Mouse (Mus musculus) Muller cell, postnatal 12 days (primary cell): Measurements from ENCODE around the gene Lekr1.

Source experiments
- DNase-seq: peaks from one replicate; pipeline ENCODE4 v3.0.0-alpha.2; 2015; ENCODE audit errors: inconsistent ontology term

Gene Lekr1

DNA sequence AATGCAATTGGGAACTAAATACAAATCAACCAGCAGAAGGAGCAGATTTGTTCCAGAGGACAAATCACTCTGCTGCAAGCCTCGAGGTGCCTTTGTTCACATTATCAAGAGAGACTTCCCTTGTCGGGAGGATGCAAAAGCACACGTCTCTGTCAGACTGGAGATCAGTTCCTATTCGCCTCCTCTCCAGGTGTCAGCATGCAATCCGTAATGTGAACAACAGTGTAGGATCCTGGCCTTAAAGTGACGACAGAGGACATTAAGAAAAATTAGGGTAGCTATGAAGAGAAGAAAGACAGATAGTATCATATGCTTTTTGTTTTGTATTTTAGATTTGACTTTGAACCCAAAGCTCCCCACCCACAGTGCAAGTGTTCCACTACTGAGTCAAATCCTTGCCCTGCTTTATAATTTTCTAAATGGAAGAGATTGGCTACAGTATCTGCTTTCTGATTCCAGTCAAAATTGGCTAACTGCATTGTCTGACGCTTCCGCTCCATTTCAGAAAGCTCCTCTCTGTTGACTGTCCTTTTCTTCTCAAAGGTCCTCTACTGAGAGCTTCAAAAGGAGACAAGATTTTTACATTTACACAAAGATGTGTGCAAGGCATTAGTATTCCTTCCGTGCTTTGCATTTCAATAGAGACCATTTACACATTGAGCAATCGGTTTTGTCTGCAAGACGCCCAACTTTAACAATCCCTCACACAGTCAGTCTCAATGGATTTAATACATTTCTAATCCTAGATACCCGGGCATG, 8.9 kb upstream of the Lekr1 start:
- no peak for DNase-seq

DNA sequence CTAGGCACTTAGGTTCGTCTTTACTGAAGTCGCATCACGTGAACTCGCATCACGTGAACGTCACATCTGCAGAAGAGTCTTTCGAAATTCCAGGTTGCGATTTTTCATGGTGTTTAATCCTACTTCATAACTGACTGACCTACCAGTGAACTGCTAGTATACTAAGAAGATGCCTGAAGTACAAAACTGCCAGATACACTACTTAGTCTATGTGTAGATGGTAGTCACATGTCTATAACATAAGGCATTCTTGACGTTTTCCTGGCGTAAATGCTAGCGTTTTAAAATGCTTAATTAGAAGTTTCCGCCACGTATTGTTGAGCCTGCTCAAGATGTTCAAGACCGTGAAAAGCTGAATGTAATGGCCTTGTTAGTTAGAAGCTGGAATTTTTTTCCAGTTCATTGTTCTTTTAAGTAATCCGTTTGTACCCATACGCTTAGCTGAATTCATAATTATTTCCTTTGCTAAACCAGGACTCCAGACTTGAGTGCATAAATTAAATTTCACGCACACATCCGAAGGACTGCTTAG, 7.9 kb upstream of the Lekr1 start:
- DNase-seq = no peak

DNA sequence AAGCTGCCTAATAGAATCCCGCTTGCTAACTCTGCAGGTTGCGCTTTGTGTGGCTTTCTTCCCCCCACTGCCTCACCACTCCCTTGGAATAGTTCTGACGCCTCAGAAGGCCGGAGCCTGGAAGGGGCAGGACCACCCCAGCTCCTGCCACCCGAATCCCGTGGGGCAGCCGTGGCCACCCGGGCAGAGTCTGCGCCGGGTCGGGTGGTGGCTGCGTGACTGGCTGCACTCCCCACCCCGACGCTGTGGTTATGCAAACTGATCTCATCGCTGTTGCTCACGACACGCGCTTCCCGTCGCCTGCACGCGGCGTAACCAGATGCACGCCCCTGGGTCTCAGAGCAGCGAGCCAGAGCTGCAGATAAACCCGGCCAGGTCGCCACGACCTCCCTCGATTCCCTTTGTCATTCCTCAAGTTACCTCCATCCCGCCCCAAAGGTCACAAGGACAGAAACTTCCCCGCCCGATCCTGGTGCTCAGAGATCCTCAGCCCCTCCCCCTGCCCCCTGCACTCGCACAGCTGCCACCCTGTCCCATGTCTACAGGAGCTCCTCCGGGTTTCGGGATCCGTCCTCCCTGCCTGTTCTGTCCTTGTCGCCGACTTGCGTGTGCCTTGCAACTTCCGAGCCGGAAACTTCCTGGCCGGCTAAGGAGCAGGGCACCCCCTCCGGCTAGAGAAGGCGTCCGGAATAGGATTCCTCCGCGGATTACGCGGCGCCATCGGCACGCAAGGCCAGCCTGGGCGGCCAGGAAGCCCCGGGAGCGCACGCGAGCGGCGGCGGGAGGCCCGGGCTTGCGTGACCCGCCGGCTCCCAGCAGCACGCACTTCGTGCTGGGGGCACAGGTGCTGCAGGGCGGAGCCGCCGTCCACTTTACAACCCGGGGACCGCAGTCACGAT, 7.1 kb upstream of the Lekr1 start:
- DNase-seq = peak; percentile 81

GRCm38 (mm10) chr3:65659620-65659932, 6.5 kb upstream of the Lekr1 start:
- DNase-seq = no peak

DNA sequence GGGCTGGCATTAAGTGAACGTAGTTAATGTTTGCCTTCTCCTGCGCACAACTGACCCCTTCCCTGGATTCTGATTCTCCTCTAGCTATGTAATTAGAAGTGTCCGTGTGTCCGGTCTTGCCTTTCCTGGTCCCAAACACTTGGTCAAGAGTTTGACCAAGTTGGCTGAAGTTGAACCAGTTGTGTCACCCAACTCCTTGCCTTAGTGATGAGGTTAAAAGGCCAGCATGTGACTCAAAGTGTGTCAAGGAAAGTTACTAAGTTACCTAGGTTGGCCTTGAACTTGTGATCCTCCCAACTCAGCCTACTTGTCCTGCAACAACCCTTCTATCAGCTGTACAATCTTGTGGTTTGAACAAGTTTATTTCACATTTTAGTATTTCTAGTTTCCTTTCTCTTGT, 5.7 kb upstream of the Lekr1 start:
- no peak for DNase-seq

DNA sequence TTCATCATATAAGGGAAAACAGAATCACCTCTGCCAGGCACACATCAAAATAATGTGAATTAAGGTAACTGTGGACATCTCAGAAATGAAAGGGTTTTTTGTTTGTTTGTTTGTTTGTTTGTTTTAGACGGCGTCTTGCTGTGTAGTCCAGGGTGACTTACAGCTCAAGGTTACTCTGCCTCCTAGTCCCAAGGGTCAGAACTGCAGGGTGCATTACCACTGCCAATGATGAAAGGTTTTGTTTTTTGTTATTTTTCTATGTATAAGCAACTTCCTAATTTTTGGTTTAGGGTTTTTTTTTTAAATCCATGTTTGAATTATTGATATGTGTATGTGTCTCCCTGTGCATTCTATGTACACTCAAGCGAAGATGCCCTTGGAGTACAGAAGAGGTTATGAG, 4.3 kb upstream of the Lekr1 start:
- DNase-seq = no peak

DNA sequence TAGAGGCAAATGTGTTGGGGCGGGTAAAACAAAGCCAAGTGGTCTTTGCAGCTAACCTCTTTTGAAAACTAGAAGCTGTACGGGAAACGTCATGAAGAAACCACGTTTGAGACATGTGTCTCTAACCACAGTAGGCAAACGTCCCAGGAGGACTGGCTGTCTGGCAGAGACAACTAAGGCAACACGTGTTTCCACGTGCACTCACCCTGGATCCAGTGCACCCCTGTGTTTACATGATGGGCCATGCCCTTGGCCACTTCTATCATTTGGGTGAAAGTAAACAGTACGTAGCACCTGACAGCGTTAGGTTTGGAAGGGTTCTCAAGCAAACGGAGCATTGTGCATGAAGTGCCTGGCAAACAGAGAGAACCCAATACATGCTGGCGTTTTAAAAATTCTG, 2.9 kb upstream of the Lekr1 start:
- no peak for DNase-seq

GRCm38 (mm10) chr3:65670216-65670615, 4.2 kb downstream of the Lekr1 start:
- no peak for DNase-seq

GRCm38 (mm10) chr3:65673725-65674124, 7.7 kb downstream of the Lekr1 start:
- DNase-seq = no peak

DNA sequence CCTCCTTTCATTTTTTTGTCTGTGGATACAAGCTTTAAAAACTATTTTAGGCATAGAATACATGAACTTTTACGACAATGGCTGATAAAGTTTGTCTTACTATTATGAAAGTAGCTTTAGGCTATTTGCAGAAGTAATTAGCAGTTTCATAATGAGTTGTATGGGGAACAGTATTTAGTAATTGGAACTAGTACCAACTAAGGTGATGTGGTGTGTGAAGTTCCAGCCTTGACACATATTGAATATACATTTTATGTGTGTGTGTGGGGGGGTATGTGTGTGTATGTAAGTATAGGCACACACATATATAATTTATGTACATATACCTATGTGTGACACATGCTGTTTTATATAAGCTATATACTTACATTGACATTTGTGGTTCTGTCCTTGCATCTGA, 14.6 kb downstream of the Lekr1 start:
- no peak for DNase-seq

- no peak for DNase-seq
Observed at GRCm38 (mm10) chr3:65689705-65690104, 23.7 kb downstream of the Lekr1 start.

GRCm38 (mm10) chr3:65690850-65691249, 24.8 kb downstream of the Lekr1 start:
- DNase-seq = no peak

DNA sequence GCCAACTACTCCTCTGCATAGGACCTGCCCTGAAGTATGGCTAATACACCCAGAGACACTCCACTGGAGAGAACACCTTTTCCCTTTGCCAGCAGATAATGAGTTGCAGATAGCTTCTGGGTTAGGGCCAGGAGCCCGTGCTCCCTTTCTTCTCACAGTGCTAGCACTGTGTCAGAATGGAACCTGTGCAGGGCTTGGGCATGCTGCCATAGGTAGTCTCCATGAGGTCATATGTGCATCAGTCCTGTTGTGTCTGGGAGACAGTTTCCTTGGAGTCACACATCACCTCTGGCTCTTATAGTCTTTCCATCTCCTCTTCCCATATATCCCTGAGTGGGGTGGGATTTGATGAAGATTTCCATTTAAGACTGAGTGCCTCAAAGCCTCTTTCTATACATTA, 33.7 kb downstream of the Lekr1 start:
- DNase-seq = no peak

GRCm38 (mm10) chr3:65714372-65714771, 48.3 kb downstream of the Lekr1 start:
- DNase-seq = no peak

- DNase-seq = no peak
Observed at GRCm38 (mm10) chr3:65717406-65717805, 51.4 kb downstream of the Lekr1 start.

DNA sequence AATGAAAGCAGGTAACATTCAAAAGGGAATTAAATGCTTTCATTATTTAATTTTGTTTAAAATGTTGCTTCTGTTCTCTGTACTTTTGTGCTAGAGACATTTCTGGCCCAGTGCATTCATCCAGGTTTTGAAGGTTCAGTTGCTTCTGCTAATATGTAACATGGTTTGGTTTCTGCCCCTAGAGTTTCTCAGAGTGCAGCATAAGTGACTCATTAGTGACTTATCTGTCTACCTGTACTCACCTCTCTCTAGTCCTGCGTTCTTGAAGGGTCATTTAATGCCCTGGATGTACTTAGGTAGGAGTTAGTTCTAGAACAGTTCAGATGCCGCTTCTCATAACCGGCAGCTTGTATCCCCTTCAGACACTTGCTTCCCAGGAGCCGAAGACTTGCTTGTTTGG, 56.9 kb downstream of the Lekr1 start:
- no peak for DNase-seq

DNA sequence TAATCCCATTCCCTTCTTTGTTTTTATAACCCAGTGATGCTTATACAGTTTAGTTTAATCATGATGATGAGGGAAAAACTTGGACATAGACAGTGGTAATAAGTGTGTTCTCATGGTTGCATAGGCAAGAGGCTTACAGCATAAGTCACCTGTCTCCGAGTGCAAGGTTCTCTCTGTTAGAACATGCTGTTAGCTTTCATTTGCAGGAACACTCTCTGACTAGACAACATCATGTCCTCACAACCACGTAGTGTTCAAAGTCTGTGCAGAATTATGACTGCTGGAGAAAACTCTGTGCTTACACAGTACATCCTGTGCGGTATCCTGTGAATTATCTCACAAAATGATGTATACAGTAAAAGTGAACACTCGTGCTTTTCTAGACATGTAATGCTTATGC, 57.6 kb downstream of the Lekr1 start:
- DNase-seq = no peak

GRCm38 (mm10) chr3:65737816-65738215, 71.8 kb downstream of the Lekr1 start:
- DNase-seq = no peak

GRCm38 (mm10) chr3:65744936-65745335, 78.9 kb downstream of the Lekr1 start:
- DNase-seq = no peak

DNA sequence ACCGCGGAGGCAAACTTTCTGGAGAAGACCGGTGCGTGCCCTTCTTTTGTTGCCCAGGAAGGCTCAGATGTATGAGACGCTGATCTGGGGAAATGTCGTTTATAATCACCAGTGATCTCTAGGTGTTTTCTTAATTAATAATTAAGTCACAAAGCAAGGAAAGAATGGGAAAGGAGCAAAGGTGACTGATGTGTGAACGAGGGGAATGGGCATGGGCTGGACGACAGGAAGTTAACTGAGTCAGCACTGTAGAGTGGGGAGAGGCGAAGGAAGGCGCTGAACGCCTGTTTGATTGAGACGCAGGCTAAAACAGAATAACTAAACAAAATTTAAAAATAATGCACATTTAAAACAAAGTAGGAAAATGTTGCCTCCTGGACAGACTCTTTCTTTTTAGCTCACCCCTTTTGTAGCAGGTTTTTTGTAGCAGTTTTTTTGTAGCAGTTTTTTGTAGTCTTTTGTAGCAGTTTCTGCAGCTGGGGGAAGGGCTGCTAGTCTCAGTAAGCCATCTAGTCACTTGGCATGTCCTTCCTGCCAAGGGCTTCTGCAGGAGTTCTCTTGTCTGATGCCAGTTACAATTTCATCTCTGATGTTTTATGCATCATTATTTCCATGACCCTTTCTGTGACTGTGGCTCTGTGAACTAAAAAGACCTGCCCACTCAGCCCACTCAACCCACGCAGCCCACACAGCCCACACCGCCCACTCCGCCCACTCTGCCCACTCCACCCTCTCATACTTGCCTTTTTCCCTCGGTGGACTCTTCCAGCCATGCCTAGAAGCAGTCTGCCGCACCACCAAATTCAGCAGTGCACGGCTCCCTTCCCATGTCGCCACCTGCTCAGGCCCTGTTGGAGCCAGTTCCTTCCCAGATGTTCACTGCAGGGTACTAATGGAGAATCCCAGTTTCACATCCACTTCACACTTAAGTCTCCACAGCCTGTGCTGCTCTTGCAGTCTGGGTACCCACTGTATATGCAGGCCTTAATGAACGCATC, 98.8 kb downstream of the Lekr1 start:
- DNase-seq = no peak

DNA sequence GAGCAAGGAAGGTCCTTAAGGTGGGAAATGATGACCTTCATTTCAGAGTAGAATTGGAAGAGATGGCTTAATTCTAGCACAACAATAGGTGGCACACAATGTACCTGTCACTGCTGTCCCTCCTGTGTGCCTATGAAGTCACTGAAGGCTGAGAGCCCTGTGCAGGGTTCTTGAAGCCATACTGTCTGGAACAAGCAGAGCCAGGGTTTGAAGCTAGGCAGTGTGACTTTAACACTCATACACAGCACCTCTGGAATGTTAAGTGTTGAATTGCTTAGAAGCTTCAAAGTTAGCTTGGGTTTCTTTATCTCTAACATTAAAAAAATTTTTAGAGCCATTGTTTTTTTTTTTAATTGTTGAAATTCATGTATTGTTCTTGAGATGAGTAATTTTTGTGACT, 100.4 kb downstream of the Lekr1 start:
- DNase-seq = no peak
